Mouse (Mus musculus) G1E (cell line): ENCODE results near the gene Pkdcc.

Experiments used
- CTCF ChIP-seq: IDR thresholded peaks from 2 replicates; pipeline ENCODE4 v1.5.1; 2012; ENCODE audit warnings: low read depth, low read length, inconsistent platforms, mixed read lengths
- GATA1 ChIP-seq: IDR thresholded peaks from 2 replicates; pipeline ENCODE4 v1.6.1; 2012; ENCODE audit warnings: borderline replicate concordance, low read length, inconsistent platforms, mixed read lengths

DNA sequence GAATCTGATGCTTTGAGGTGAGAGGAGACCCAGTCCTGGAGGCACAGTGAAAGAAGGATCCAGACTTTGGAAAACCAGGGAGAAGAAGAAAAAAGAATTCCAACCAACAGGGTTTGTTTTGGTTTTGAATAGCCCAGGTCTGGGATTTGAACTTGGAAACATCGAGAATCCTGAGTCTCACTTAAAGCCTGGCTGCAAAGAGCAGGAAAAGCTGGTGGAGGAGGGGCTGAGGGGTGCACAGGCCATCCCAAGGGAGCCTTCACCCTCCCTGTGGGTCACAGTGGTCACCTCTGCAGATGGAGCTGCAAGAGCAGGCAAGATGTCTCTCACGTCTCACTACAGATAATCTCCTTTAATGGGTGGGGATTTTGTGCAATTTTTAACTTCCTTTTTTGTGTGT, 6.6 kb upstream of the Pkdcc start:
- no peak for TF ChIP-seq CTCF
- TF ChIP-seq GATA1, result no peak
